Mouse (Mus musculus): ENCODE results near the gene Rasgrf1. TPM values are rescaled to one million over a fixed set of nuclear protein-coding genes. Genes with fewer than 3 reads are reported as not detected.
A peak's percentile ranks its signal among the peaks of the same experiment; 100 is the strongest.

Gene Rasgrf1
- polyA plus RNA-seq, 1 experiment = 0.32 TPM

GRCm38 (mm10) chr9:89954860-89955479 lies 45.3 kb downstream of the Rasgrf1 start:
- TF ChIP-seq POLR2A (IDR thresholded peaks at IDR 0.05; ENCODE audit: low read depth, low read length) = no peak
- TF ChIP-seq CTCF (IDR thresholded peaks at IDR 0.05; ENCODE audit: borderline replicate concordance, insufficient read depth, low read length) = no peak

GRCm38 (mm10) chr9:89958959-89959358 lies 49.3 kb downstream of the Rasgrf1 start:
- TF ChIP-seq POLR2A (IDR thresholded peaks at IDR 0.05; ENCODE audit: low read depth, low read length) = no peak
- TF ChIP-seq CTCF (IDR thresholded peaks at IDR 0.05; ENCODE audit: borderline replicate concordance, insufficient read depth, low read length) = no peak
- H3K4me3 ChIP-seq (ENCODE audit: insufficient read depth, low read length) = no peak overlapping the region
- no peak overlapping the region for H3K27ac ChIP-seq (ENCODE audit: insufficient read depth, low read length)
- no peaks in the 10 kb centered on the region for H3K4me1 ChIP-seq (ENCODE audit: control insufficient read depth, insufficient read depth, low read length)

More at GRCm38 (mm10) chr9:89954860-89955479, 45.3 kb downstream of the Rasgrf1 start:
- H3K27ac ChIP-seq (ENCODE audit: insufficient read depth, low read length) = no peak overlapping the region
- H3K4me3 ChIP-seq (ENCODE audit: insufficient read depth, low read length) = no peak overlapping the region
- H3K4me1 ChIP-seq (ENCODE audit: control insufficient read depth, insufficient read depth, low read length) = no peaks in the 10 kb centered on the region

GRCm38 (mm10) chr9:89964091-89964490 lies 54.4 kb downstream of the Rasgrf1 start:
- Histone ChIP-seq H3K4me1 (ENCODE audit: control insufficient read depth, insufficient read depth, low read length) (no peaks in the 10 kb centered on the region), H3K27ac (ENCODE audit: insufficient read depth, low read length) (no peak overlapping the region), H3K4me3 (ENCODE audit: insufficient read depth, low read length) (no peak overlapping the region)
- TF ChIP-seq CTCF (IDR thresholded peaks at IDR 0.05; ENCODE audit: borderline replicate concordance, insufficient read depth, low read length) = no peak
- no peak for TF ChIP-seq POLR2A (IDR thresholded peaks at IDR 0.05; ENCODE audit: low read depth, low read length)

- Histone ChIP-seq H3K27ac (ENCODE audit: insufficient read depth, low read length) (no peak overlapping the region), H3K4me1 (ENCODE audit: control insufficient read depth, insufficient read depth, low read length) (no peaks in the 10 kb centered on the region)
Observed at GRCm38 (mm10) chr9:89967716-89968115, 58.0 kb downstream of the Rasgrf1 start.

GRCm38 (mm10) chr9:89968836-89969450 lies 59.2 kb downstream of the Rasgrf1 start:
- TF ChIP-seq POLR2A (IDR thresholded peaks at IDR 0.05; ENCODE audit: low read depth, low read length) = no peak
- peak; percentile 15; the same call in 1 of the 2 replicates for TF ChIP-seq CTCF (IDR thresholded peaks at IDR 0.05; ENCODE audit: borderline replicate concordance, insufficient read depth, low read length)

More at GRCm38 (mm10) chr9:89967716-89968115, 58.0 kb downstream of the Rasgrf1 start:
- no peak overlapping the region for H3K4me3 ChIP-seq (ENCODE audit: insufficient read depth, low read length)
- TF ChIP-seq POLR2A (IDR thresholded peaks at IDR 0.05; ENCODE audit: low read depth, low read length) (no peak), CTCF (IDR thresholded peaks at IDR 0.05; ENCODE audit: borderline replicate concordance, insufficient read depth, low read length) (no peak)

GRCm38 (mm10) chr9:89970271-89970670 lies 60.6 kb downstream of the Rasgrf1 start:
- Histone ChIP-seq H3K4me1 (ENCODE audit: control insufficient read depth, insufficient read depth, low read length) (no peaks in the 10 kb centered on the region), H3K27ac (ENCODE audit: insufficient read depth, low read length) (no peak overlapping the region), H3K4me3 (ENCODE audit: insufficient read depth, low read length) (no peak overlapping the region)
- TF ChIP-seq CTCF (IDR thresholded peaks at IDR 0.05; ENCODE audit: borderline replicate concordance, insufficient read depth, low read length) (no peak), POLR2A (IDR thresholded peaks at IDR 0.05; ENCODE audit: low read depth, low read length) (no peak)

More at GRCm38 (mm10) chr9:89968836-89969450, 59.2 kb downstream of the Rasgrf1 start:
- Histone ChIP-seq H3K27ac (ENCODE audit: insufficient read depth, low read length) (no peak overlapping the region), H3K4me3 (ENCODE audit: insufficient read depth, low read length) (no peak overlapping the region), H3K4me1 (ENCODE audit: control insufficient read depth, insufficient read depth, low read length) (no peaks in the 10 kb centered on the region)

GRCm38 (mm10) chr9:89970886-89971486 lies 61.3 kb downstream of the Rasgrf1 start:
- H3K4me1 ChIP-seq (ENCODE audit: control insufficient read depth, insufficient read depth, low read length) = no peaks in the 10 kb centered on the region
- TF ChIP-seq POLR2A (IDR thresholded peaks at IDR 0.05; ENCODE audit: low read depth, low read length) (no peak), CTCF (IDR thresholded peaks at IDR 0.05; ENCODE audit: borderline replicate concordance, insufficient read depth, low read length) (no peak)
- no peak overlapping the region for H3K27ac ChIP-seq (ENCODE audit: insufficient read depth, low read length)
- H3K4me3 ChIP-seq (ENCODE audit: insufficient read depth, low read length) = no peak overlapping the region

GRCm38 (mm10) chr9:89972321-89972720 lies 62.6 kb downstream of the Rasgrf1 start:
- Histone ChIP-seq H3K4me3 (ENCODE audit: insufficient read depth, low read length) (no peak overlapping the region), H3K27ac (ENCODE audit: insufficient read depth, low read length) (no peak overlapping the region), H3K4me1 (ENCODE audit: control insufficient read depth, insufficient read depth, low read length) (no peaks in the 10 kb centered on the region)
- no peak for TF ChIP-seq CTCF (IDR thresholded peaks at IDR 0.05; ENCODE audit: borderline replicate concordance, insufficient read depth, low read length)
- no peak for TF ChIP-seq POLR2A (IDR thresholded peaks at IDR 0.05; ENCODE audit: low read depth, low read length)

GRCm38 (mm10) chr9:89973856-89974255 lies 64.1 kb downstream of the Rasgrf1 start:
- Histone ChIP-seq H3K4me3 (ENCODE audit: insufficient read depth, low read length) (no peak overlapping the region), H3K4me1 (ENCODE audit: control insufficient read depth, insufficient read depth, low read length) (no peaks in the 10 kb centered on the region), H3K27ac (ENCODE audit: insufficient read depth, low read length) (no peak overlapping the region)
- TF ChIP-seq POLR2A (IDR thresholded peaks at IDR 0.05; ENCODE audit: low read depth, low read length) = no peak

GRCm38 (mm10) chr9:89974463-89974931 lies 64.8 kb downstream of the Rasgrf1 start:
- H3K4me3 ChIP-seq (ENCODE audit: insufficient read depth, low read length) = no peak overlapping the region
- H3K27ac ChIP-seq (ENCODE audit: insufficient read depth, low read length) = no peak overlapping the region
- TF ChIP-seq POLR2A (IDR thresholded peaks at IDR 0.05; ENCODE audit: low read depth, low read length) (no peak), CTCF (IDR thresholded peaks at IDR 0.05; ENCODE audit: borderline replicate concordance, insufficient read depth, low read length) (no peak)
- no peaks in the 10 kb centered on the region for H3K4me1 ChIP-seq (ENCODE audit: control insufficient read depth, insufficient read depth, low read length)
